Mouse (Mus musculus): ENCODE measurements around the gene Gm11168. TPM values are rescaled to one million over a fixed set of nuclear protein-coding genes. Genes with fewer than 3 reads are reported as not detected.

Gm11168 gene
- polyA plus RNA-seq, 2 experiments = not detected

Small RNA genes lying within 50 kb of the gene (microRNA-seq; reads per million reads assigned to microRNA genes)
- gene Mir101c = not detected

Other genes with a start within 250 kb of the Gm11168 start
- not detected in 2 replicates for gene Gm10722, start 2.4 kb upstream of the Gm11168 start, polyA plus RNA-seq (2012; rRNA removed)
- gene Gm10722, start 2.4 kb upstream of the Gm11168 start, polyA plus RNA-seq (2014; fragmentation: Nextera tagmentation; extraction: Ambion mirVana) = not detected in 2 replicates
- not detected in 2 replicates for gene Gm10721, start 9.8 kb downstream of the Gm11168 start, polyA plus RNA-seq (2012; rRNA removed)
- gene Gm10721, start 9.8 kb downstream of the Gm11168 start, polyA plus RNA-seq (2014; fragmentation: Nextera tagmentation; extraction: Ambion mirVana) = not detected in 2 replicates
- gene Gm10720, start 12.3 kb downstream of the Gm11168 start, polyA plus RNA-seq (2012; rRNA removed) = not detected in 2 replicates
- not detected in 2 replicates for gene Gm10720, start 12.3 kb downstream of the Gm11168 start, polyA plus RNA-seq (2014; fragmentation: Nextera tagmentation; extraction: Ambion mirVana)
- not detected in 2 replicates for gene Gm10719, start 14.1 kb downstream of the Gm11168 start, polyA plus RNA-seq (2012; rRNA removed)
- not detected in 2 replicates for gene Gm10719, start 14.1 kb downstream of the Gm11168 start, polyA plus RNA-seq (2014; fragmentation: Nextera tagmentation; extraction: Ambion mirVana)
- gene Gm10718, start 20.2 kb downstream of the Gm11168 start, polyA plus RNA-seq (2012; rRNA removed) = not detected in 2 replicates
- gene Gm10718, start 20.2 kb downstream of the Gm11168 start, polyA plus RNA-seq (2014; fragmentation: Nextera tagmentation; extraction: Ambion mirVana) = not detected in 2 replicates
- gene Gm10717, start 22.1 kb downstream of the Gm11168 start, polyA plus RNA-seq (2012; rRNA removed) = not detected in 2 replicates
- not detected in 2 replicates for gene Gm10717, start 22.1 kb downstream of the Gm11168 start, polyA plus RNA-seq (2014; fragmentation: Nextera tagmentation; extraction: Ambion mirVana)
- gene Gm17535, start 31.3 kb downstream of the Gm11168 start, polyA plus RNA-seq (2012; rRNA removed) = not detected in 2 replicates
- gene Gm17535, start 31.3 kb downstream of the Gm11168 start, polyA plus RNA-seq (2014; fragmentation: Nextera tagmentation; extraction: Ambion mirVana) = not detected in 2 replicates
- not detected in 2 replicates for gene Gm10715, start 33.5 kb downstream of the Gm11168 start, polyA plus RNA-seq (2012; rRNA removed)
- not detected in 2 replicates for gene Gm10715, start 33.5 kb downstream of the Gm11168 start, polyA plus RNA-seq (2014; fragmentation: Nextera tagmentation; extraction: Ambion mirVana)